Comparison of ENCODE assay signal across 10 mouse cellular contexts in genomic region chr2:30647882-30648494, GRCm38 (mm10). TPM values are rescaled to one million over a fixed set of nuclear protein-coding genes. Genes with fewer than 3 reads are reported as not detected.
DNase-seq lines count a peak whose midpoint lies in the region; ATAC-seq lines count a peak whose summit lies in the region.
"Had no signal": no experiment of that assay in that cellular context is flagged by ENCODE, and none has a peak within 500 bp of the region (broad histone marks: within the 10 kb centered on the region; RNA-seq: fewer than 3 reads in every experiment).

No protein-coding gene starts in this region.

- H3K9ac ChIP-seq in heart, embryonic 16.5 days (ENCODE audit: low read length): no peak overlapping the region
- H3K9ac ChIP-seq in forebrain, embryonic 16.5 days (replicated peaks; ENCODE audit: low read depth, low read length): peak overlapping the region; percentile 48
- H3K9ac ChIP-seq in midbrain, embryonic 15.5 days: peak overlapping the region; percentile 27

- no peak for DNase-seq in heart, postnatal 10 days
- peak; percentile 41 for DNase-seq in MN1 (ENCODE audit: low spot score)
- DNase-seq in spleen, postnatal 4 days (ENCODE audit: low spot score in 2 of 2): no peak
- no peak for DNase-seq in adrenal gland, adult 8-10 months
- DNase-seq in testis, postnatal 14 days (ENCODE audit: low spot score): no peak

- no peaks in the 10 kb centered on the region for H3K9me3 ChIP-seq in heart, embryonic 16.5 days (replicated peaks; ENCODE audit: control insufficient read depth, low read length)
- no peaks in the 10 kb centered on the region for H3K9me3 ChIP-seq in forebrain, embryonic 16.5 days (ENCODE audit: control insufficient read depth, low read length)
- no peaks in the 10 kb centered on the region for H3K9me3 ChIP-seq in midbrain, embryonic 15.5 days

- H3K27me3 ChIP-seq in heart, embryonic 16.5 days (ENCODE audit: control insufficient read depth, insufficient read depth, low read length): no peaks in the 10 kb centered on the region
- H3K27me3 ChIP-seq in forebrain, embryonic 16.5 days (replicated peaks; ENCODE audit: control insufficient read depth, insufficient read depth, low read length): no peaks in the 10 kb centered on the region
- H3K27me3 ChIP-seq in midbrain, embryonic 15.5 days (replicated peaks): no peaks in the 10 kb centered on the region

- no peaks in the 10 kb centered on the region for H3K36me3 ChIP-seq in heart, embryonic 16.5 days (ENCODE audit: control insufficient read depth, insufficient read depth)
- no peaks in the 10 kb centered on the region for H3K36me3 ChIP-seq in forebrain, embryonic 16.5 days (ENCODE audit: control insufficient read depth, insufficient read depth)
- no peaks in the 10 kb centered on the region for H3K36me3 ChIP-seq in midbrain, embryonic 15.5 days (replicated peaks)

- peak overlapping the region; percentile 66 for H3K27ac ChIP-seq in heart, embryonic 16.5 days (ENCODE audit: low read length)
- H3K27ac ChIP-seq in forebrain, embryonic 16.5 days (ENCODE audit: low read length): peak overlapping the region; percentile 100
- H3K27ac ChIP-seq in midbrain, embryonic 15.5 days: peak overlapping the region; percentile 99

- H3K4me2 ChIP-seq in heart, embryonic 16.5 days (ENCODE audit: low read depth, low read length): 0 out of 2 replicates have a peak overlapping the region, but pooled peaks have one; percentile 30
- H3K4me2 ChIP-seq in forebrain, embryonic 16.5 days (ENCODE audit: low read length): peak overlapping the region; percentile 30
- peak overlapping the region; percentile 38 for H3K4me2 ChIP-seq in midbrain, embryonic 15.5 days

- ATAC-seq in heart, embryonic 16.5 days (replicated peaks; ENCODE audit: extremely low read depth, insufficient read depth, low FRiP score): no peak
- peak; percentile 5; the same call in 1 of the 2 replicates for ATAC-seq in forebrain, embryonic 16.5 days
- ATAC-seq in midbrain, embryonic 15.5 days (replicated peaks): peak; percentile 48

- H3K4me3 ChIP-seq in heart, embryonic 16.5 days (ENCODE audit: low read length): no peak overlapping the region
- H3K4me3 ChIP-seq in forebrain, embryonic 16.5 days (replicated peaks; ENCODE audit: low read length): no peak overlapping the region; the same call in 1 of the 2 replicates
- no peak overlapping the region for H3K4me3 ChIP-seq in midbrain, embryonic 15.5 days

- intact Hi-C loops in heart, postnatal 10 days (cut with DNase I): no loop called here

- H3K4me1 ChIP-seq in heart, embryonic 16.5 days (ENCODE audit: control insufficient read depth, insufficient read depth, low read length): peaks cover 36% of the 10 kb centered on the region
- H3K4me1 ChIP-seq in forebrain, embryonic 16.5 days (replicated peaks; ENCODE audit: control insufficient read depth, insufficient read depth, low read length): peaks cover 50% of the 10 kb centered on the region
- peaks cover 71% of the 10 kb centered on the region for H3K4me1 ChIP-seq in midbrain, embryonic 15.5 days

- WGBS in heart, embryonic 16.5 days: 22% methylated on average over 13 of the region's 13 CpGs
- 31% methylated on average over 13 of the region's 13 CpGs for WGBS in forebrain, embryonic 16.5 days
- WGBS in midbrain, embryonic 15.5 days: 15% methylated on average over 13 of the region's 13 CpGs

RNA-seq across cellular contexts. Expression of gene Cstad, which starts 53.1 kb away (rescaled TPM):
- polyA plus RNA-seq in heart, embryonic 16.5 days (2015; fragmentation: Nextera tagmentation; extraction: Ambion mirVana): 1.4 TPM in 2 replicates
- 1 to 10 TPM; 1.9 to 3.1 TPM for total RNA-seq in heart, postnatal 10 days (2021)
- 0.89 and 0.93 TPM in 2 replicates for polyA plus RNA-seq in forebrain, embryonic 16.5 days (2015; fragmentation: Nextera tagmentation; extraction: Ambion mirVana)
- 0.51 and 0.63 TPM in 2 replicates for polyA plus RNA-seq in midbrain, embryonic 15.5 days (2015; fragmentation: Nextera tagmentation; extraction: Ambion mirVana)
- total RNA-seq in adrenal gland, adult 8-10 months (2022): 1 to 10 TPM in 3 of 4 experiments, under 1 TPM in 1; 0.81 to 7.0 (median 4.1) TPM
- total RNA-seq: MEL; monocyte, adult 5-6 weeks had no signal
